Mouse (Mus musculus): ENCODE data around the gene Apol9a.

DNA sequence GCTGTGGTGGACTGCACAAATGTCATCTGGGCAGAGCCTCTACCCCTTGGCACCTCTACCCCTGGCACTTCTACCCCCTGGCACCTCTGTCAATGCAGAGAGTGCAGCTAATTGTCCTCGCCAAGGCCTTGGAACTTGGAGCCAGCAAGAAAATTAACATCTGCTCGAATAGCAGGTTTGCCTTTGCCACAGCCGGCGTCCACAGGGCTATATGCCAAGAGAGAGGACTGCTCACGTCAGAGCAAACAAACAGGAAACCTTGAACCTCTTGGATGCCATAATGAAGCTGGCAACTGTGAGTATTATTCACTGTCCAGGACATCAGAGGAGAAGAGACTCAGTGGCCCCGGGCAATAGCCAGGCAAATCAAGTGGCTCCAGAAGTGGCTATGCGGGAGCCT lies 34.0 kb downstream of the Apol9a start:
- TF ChIP-seq CTCF (IDR thresholded peaks at IDR 0.05; ENCODE audit: borderline replicate concordance, insufficient read depth, low read depth, low read length), result no peak
- no peak for TF ChIP-seq POLR2A (IDR thresholded peaks at IDR 0.05; ENCODE audit: borderline replicate concordance, insufficient read depth, low read length)

Data from cerebellum, adult 2 months (tissue).